Mouse (Mus musculus) cerebellum, adult 9-10 months (tissue): Measurements from ENCODE around the gene Olfr131.
"Not testable (repeated sequence)": the region's sequence is repeated elsewhere in the genome, so short reads cannot be mapped to it uniquely, and the experiment has no call there.

ENCODE experiments used
- DNase-seq: peaks from one replicate; pipeline ENCODE4 v3.0.0; 2022

The Olfr131 gene

DNA sequence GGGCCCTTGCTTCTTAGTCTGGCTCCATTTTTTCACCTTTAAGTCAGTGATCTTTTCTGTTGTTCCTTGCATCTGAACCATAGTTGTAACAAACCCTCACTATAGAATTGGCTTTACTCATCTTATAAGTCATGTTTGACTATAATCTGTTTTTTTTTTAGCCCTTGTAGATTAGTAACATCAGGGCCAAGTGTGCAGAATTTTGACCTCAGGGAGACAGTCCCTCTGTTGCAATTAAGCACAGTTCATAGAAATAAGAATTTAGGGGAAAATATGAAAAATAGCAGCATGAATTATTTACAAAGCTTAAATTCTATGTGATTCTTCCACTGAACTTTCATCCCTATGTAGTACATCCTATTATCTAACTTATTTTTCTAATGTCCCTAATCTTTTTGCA is at the start of gene Olfr131:
Gene Olfr131, minus strand, starts transcription at position 101 of the 400 bp plus-strand sequence.
- no peak for DNase-seq

GRCm38 (mm10) chr17:38134426-38134825 is 45.9 kb upstream of the Olfr131 start, which contains the start of gene Olfr132:
Olfr132 (minus strand) TSS chr17:38134526.
- DNase-seq = no peak

DNA sequence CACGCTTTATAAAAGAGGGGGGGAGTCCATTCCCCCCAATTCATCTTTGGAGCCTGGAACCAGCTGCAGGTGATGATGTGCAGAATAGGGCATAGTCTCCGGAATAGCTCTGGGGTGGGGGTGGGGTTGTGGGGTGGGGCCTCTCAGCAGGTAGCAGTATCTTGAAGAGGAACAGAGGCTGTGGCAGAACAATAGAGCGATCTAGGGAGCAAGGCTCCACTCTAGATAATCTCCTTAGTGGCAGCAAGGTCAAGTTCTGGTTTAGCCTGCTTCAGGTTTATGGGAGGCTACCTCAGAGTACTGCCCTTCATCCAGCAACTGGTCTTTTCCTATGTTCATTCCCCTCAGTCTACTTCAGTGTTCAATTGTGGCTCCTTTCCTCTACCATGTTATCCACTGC is 36.9 kb upstream of the Olfr131 start:
- DNase-seq = not testable (repeated sequence)

DNA sequence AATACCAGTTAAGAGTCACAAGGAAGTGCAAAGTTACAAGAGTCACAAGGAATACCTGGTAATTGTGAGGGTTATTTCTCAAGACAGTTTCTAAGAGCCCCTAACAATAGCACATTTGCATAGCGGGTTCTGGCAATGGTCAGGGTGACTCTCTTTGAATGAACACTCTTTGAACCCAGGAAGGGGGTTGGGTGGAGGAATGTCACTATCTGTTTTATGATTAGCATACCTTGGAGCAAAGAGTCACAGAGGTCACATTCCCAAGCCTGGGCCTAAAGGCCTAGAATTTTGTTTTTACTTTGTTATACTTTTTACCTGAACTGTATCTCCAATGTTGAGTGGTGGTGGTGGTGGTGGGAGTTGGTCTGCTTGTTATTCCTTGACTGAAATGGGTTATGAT is 35.7 kb upstream of the Olfr131 start:
- not testable (repeated sequence) for DNase-seq

DNA sequence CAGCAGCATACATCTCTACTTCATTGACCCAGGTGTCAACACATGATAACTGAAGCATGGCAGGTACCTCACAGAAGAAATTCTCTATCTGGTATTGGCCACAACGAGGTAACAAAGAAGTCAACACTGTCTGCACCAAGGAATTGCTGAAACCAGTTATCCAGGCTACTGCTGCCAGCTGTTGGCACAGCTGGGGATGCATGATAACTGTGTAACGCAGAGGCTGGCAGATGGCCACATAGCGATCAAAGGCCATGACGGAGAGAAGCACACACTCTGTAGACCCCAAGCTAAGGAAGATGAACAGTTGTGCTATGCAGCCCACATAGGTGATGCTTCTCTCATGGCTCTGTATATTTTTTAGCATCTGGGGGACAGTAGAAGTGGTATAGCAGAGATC is 6.1 kb downstream of the Olfr131 start:
- DNase-seq = no peak

- no peak for DNase-seq
Measured at GRCm38 (mm10) chr17:38063621-38064020, 24.9 kb downstream of the Olfr131 start, which contains the start of gene Olfr130. Olfr130 (plus strand) TSS chr17:38063921.

DNA sequence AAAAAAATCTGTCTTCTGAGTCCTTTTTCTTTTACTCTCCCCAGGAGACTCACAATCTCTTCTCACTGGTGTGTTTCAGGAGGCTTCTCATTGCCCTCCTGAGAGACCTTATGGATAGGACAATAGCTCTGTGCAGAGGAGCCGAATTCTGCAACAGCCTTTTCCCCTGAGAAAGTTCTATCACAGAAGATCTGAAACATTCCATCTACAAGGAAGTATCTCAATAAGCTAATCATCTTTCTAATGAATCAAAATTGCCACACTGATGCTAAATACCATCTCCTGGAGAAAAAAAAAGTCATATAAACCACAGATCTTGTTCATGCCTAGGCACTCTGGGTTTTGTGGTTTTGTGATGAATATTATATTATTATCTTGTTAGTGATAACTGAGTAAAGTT is 28.5 kb downstream of the Olfr131 start, which contains the start of gene Olfr129:
Gene Olfr129, minus strand, starts transcription at position 101 of the 400 bp plus-strand sequence.
- no peak for DNase-seq
